Mouse (Mus musculus): ENCODE data around the gene Iqch. TPM values are rescaled to one million over a fixed set of nuclear protein-coding genes. Genes with fewer than 3 reads are reported as not detected.

Iqch gene
- total RNA-seq, 2 experiments from 2014 or later, result not detected

- intact Hi-C loops (cut with DNase I), result loop anchor here (5.0 kb wide), 1 partner anchor 258 kb away; no protein-coding TSS in a partner anchor
- DNase-seq, result no peak
Measured at GRCm38 (mm10) chr9:63395612-63396011, 206.7 kb downstream of the Iqch start.

- intact Hi-C loops (cut with DNase I), result no loop called here
- DNase-seq, result no peak
Measured at GRCm38 (mm10) chr9:63391307-63391706, 211.0 kb downstream of the Iqch start.

GRCm38 (mm10) chr9:63382761-63383160, 219.5 kb downstream of the Iqch start:
- intact Hi-C loops (cut with DNase I), result no loop called here
- DNase-seq, result no peak

- no peak for DNase-seq
- intact Hi-C loops (cut with DNase I), result no loop called here
Measured at GRCm38 (mm10) chr9:63380326-63380725, 222.0 kb downstream of the Iqch start.

GRCm38 (mm10) chr9:63378174-63378573, 224.1 kb downstream of the Iqch start:
- DNase-seq, result no peak

GRCm38 (mm10) chr9:63377270-63378142, 224.8 kb downstream of the Iqch start, which contains the start of gene Map2k5:
Map2k5 (minus strand) TSS chr9:63377902.
- intact Hi-C loops (cut with DNase I), result loop anchor here (1.0 to 5.0 kb wide), 2 partner anchors 22 to 80 kb away; partner anchors contain the start of gene 2300009A05Rik

More at GRCm38 (mm10) chr9:63378174-63378573, 224.1 kb downstream of the Iqch start:
- intact Hi-C loops (cut with DNase I), result loop anchor here (5.0 kb wide), 1 partner anchor 81 kb away; no protein-coding TSS in a partner anchor

GRCm38 (mm10) chr9:63373315-63373714, 229.0 kb downstream of the Iqch start:
- intact Hi-C loops (cut with DNase I), result no loop called here
- peak in 1 of 2 experiments; percentile 14 for DNase-seq

More at GRCm38 (mm10) chr9:63377270-63378142, 224.8 kb downstream of the Iqch start, which contains the start of gene Map2k5:
- DNase-seq, result peak; percentile 94 to 95

- intact Hi-C loops (cut with DNase I), result no loop called here
- no peak for DNase-seq
Measured at GRCm38 (mm10) chr9:63372541-63372940, 229.8 kb downstream of the Iqch start.

Other genes starting within 250 kb of the Iqch start
- gene Map2k5, start 224.6 kb downstream of the Iqch start, total RNA-seq (2021), result 10 to 100 TPM; 24.4 to 25.1 TPM
- 10 to 100 TPM; 49.3 to 53.9 TPM for gene 2300009A05Rik, start 203.2 kb downstream of the Iqch start, total RNA-seq (2021)
- gene Aagab, start 167 bp upstream of the Iqch start, total RNA-seq (2021), result 10 to 100 TPM; 20.6 to 24.8 TPM
- 10 to 100 TPM; 17.0 to 22.6 TPM for gene Smad3, start 155.5 kb upstream of the Iqch start, total RNA-seq (2021)

Data from heart, postnatal 10 days (tissue).